Mouse (Mus musculus) inflammation-experienced regulatory T-cells, adult 16 weeks (primary cell): Measurements from ENCODE around the gene Olfr1320. TPM values are rescaled to one million over a fixed set of nuclear protein-coding genes. Genes with fewer than 3 reads are reported as not detected.

Experiments used
- polyA plus RNA-seq: library from polyadenylated mRNA; unstranded; fragments of 100-300 nt; shearing (Covaris generic); gene quantifications from one replicate; pipeline ENCODE4 v1.2.1, GENCODE M21; 2017

The Olfr1320 gene
- polyA plus RNA-seq, result not detected

GRCm38 (mm10) chrX:49672033-49672432 lies at the start of gene Olfr1320:
Gene Olfr1320 (plus strand): TSS chrX:49672333.

Other genes with a start within 250 kb of the Olfr1320 start
- not detected for gene Arhgap36, start 208.4 kb upstream of the Olfr1320 start, polyA plus RNA-seq
- not detected for gene Olfr1321, start 62.7 kb downstream of the Olfr1320 start, polyA plus RNA-seq
- not detected for gene Igsf1, start 125.4 kb downstream of the Olfr1320 start, polyA plus RNA-seq
- gene Olfr1322, start 219.2 kb downstream of the Olfr1320 start, polyA plus RNA-seq, result not detected